Mouse (Mus musculus) heart, postnatal 0 days (tissue): ENCODE measurements around the gene 6030468B19Rik.

Experiments
- CTCF ChIP-seq: IDR thresholded peaks from 2 replicates; pipeline ENCODE4 v1.5.1; 2016; ENCODE audit warnings: antibody characterized with exemption, control low read depth, low read depth
- EP300 ChIP-seq: IDR thresholded peaks from 2 replicates; pipeline ENCODE4 v1.6.1; 2016; ENCODE audit warnings: antibody characterized with exemption, low read depth

DNA sequence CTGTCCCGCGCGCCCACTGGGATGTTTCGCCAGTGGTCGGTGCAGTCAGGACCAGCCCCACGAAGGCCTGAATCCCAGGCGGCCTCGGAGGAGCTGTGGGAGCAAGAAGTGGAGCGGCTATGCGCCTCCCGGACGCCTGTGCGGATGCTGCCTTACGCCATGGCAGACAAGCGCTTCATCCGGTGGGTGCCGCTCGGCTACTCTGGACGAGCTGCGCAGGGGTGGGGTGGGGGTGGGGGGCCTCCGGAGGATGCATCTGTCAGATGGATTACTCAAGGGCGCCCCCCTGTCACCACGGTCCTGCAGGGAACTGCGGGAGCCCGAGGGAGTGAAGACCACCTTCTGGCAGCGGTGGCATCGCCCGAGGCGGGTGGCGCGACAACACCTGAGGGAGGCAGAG, 14.4 kb upstream of the 6030468B19Rik start:
- TF ChIP-seq CTCF = peak; percentile 46
- TF ChIP-seq EP300 = no peak
